Mouse (Mus musculus) spleen, postnatal 4 days (tissue): ENCODE data around the gene Ptprn2.

Experiments
- DNase-seq, 2 experiments: peaks; one replicate each; pipeline ENCODE4 v3.0.0; 2022; ENCODE audit warnings: low spot score in 2 of 2

The Ptprn2 gene

DNA sequence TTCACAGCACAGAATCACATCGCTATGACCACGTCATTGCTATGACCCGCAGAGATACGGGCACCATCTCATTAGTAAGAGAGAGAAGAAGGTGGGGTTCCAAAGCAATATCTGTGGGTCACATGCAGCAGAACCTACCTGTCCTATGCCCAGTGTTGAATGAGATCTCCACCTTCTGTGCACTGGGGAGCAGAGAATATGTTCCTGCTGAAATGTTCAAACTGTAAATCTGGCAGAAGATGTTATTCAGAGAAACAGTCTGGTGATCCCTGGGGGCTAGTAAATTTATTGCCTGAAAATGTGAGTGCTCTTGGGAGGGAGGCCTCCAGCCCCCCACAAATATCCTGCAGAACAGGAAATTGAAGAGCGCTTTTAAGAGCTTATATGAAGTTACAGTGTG, 490.0 kb downstream of the Ptprn2 start:
- no peak for DNase-seq

DNA sequence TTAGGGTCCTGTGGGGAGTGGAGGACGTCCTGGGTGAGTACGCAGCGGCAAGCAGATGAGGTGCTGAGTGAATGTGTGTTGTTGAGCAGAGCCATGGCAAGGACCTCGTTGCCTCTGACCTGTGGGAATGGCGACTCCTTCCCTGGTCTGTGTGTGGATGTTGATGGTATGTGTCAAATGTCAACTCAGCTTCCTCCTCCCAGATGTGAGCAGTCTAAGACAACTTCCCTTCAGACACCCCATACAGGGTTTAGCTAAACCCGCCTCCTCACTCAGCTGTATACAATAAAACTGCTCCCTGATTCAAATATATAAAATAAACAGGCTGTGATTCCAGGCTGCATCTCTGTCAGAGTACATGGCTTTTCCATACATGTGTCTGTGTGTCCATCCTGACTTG, 491.5 kb downstream of the Ptprn2 start:
- no peak for DNase-seq

GRCm38 (mm10) chr12:116978201-116978600, 492.7 kb downstream of the Ptprn2 start:
- no peak for DNase-seq

- DNase-seq: no peak
These were observed 495.8 kb downstream of the Ptprn2 start for GRCm38 (mm10) chr12:116981315-116981714.

DNA sequence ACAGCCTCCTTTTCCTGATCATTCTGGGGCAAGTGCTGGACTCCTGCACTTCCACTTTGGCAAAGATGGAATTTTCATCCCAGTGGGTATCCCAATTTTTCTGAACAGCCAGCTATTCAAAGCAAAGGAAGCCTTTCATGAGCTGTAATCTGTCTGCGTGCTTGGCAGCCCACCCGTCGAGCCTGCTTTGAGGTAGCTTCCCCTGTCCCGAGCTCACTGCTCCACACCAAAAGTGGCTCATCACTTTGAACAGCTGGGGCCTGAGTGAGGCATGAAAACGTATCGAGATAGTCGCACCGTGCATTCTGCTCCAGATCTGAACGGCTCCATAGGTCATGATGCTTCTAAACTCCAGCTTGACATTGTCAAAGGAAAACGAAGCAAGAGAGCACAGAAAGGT, 503.6 kb downstream of the Ptprn2 start:
- DNase-seq: no peak

DNA sequence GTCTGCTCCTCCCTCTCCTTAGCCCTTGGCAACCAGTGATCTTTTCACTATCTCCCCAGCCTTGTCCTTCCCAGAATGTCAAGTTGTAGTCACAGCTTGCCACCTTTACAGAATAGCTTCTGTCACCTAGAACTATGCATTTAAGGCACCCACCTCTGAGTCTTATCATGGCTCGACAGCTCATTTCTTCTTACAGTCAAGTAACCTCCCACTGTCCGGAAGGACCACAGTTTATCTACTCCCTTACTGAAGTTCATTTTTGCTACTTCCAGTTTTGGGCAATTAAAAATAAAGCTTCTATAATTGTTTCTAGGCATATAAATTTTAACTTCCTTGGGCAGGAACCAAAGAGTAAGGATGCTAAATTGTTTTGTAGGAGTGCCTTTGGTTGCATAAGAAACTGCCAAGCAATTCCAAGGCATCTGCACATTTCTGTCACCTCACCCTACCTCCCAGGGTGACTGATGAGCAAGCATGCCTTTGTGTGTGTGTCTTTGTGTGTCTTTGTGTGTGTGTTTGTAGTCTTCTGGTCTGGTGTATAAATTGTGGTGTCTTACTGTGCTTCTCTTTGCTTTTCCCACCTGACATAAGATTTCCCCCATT, 516.1 kb downstream of the Ptprn2 start:
- no peak for DNase-seq

DNA sequence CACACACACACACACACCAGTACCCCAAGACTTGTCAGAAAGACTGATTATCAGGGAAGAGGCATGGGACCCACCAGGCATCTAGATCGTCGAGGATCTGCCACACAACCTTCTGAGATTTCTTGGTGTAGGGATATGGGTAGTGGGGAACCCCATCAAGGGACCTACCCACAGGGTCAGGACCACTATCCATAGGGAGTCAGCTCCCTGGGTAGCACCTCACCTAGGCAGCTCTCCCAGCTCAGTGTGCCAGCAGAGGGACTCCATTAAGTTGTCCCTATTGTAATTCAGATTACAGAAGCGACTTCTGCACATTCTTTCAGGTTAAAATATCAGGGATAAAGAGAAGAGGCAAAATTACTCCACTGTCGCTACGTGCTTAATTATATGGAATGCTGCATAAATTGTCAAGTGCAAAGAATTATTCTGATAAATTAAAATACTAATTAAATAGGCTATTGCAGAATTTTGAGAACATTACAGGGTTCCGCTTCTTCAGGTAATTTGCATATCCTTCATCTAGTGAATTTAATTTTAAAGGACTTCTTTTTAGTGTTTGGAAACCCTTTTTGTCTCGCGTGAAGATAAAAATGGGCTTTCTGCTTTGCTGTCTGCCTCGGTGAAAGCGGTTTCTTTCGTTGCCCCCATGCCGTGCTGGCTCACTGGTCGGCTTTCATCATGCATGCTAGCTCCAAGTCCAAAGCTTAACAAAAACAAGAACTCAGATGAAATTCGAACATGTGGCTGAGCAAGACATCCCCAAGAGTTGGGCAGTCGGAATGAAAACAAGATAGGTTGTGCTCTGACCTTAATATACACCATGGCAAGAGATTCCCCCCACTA, 531.5 kb downstream of the Ptprn2 start:
- no peak for DNase-seq

DNA sequence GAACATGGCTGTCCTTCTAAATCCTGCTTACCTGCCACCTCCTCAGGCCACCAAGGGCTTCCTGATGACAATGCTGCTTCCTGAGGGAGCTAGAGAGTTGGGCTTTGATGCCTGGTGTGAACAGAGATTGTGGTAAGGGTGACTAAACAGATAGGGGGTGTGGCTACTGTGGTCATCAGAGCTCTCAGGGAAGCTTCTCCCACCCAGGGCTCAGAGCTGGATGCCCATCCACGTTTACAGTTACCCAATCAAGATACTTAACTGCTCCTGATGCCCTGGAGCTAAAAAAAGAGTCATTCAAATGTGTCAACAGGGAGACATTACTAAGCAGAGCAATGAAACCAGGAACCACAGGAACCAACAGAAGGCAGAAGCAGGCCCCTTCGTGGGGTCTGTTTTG, 532.4 kb downstream of the Ptprn2 start:
- no peak for DNase-seq

DNA sequence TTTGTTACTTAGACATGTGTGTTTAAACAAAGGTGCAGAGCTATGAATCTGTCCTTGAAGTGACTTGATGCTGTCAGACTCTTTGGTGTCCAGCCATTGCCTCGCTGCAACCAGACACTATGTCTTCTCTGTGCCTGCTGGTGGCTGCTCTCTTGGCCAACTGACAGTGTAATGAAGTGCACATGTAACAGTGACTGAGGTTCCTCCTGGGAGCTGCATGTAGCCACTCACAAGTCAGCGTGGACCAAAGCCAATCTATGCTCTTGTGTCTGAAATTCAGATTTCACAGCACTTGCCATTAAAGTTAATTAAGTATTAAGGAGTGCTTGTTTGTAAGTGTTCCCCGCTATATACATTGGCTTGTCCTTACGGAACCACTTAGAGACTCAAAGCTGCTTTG, 537.7 kb downstream of the Ptprn2 start:
- no peak for DNase-seq

DNA sequence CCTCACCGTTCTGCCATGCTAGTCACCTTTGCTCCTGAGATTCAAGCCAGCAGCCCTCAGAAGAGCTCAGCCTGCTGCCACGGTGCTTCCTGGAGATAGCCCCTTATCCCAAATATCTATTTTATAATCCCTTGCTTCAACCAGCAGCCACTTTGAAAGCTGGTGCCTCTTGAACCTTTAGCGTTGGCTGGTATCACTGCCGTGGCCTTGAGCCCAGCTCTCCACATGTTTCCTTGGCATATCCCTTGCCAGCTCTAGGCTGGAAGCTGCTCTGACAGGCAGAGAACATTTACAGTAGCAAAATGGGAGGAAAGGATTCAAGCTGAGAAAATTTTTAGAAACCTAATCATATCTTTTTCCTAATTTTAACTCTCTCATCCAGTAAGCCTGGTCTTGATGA, 539.4 kb downstream of the Ptprn2 start:
- no peak for DNase-seq

GRCm38 (mm10) chr12:117025676-117026075, 540.2 kb downstream of the Ptprn2 start:
- no peak for DNase-seq

GRCm38 (mm10) chr12:117027351-117027750, 541.8 kb downstream of the Ptprn2 start:
- DNase-seq: no peak

DNA sequence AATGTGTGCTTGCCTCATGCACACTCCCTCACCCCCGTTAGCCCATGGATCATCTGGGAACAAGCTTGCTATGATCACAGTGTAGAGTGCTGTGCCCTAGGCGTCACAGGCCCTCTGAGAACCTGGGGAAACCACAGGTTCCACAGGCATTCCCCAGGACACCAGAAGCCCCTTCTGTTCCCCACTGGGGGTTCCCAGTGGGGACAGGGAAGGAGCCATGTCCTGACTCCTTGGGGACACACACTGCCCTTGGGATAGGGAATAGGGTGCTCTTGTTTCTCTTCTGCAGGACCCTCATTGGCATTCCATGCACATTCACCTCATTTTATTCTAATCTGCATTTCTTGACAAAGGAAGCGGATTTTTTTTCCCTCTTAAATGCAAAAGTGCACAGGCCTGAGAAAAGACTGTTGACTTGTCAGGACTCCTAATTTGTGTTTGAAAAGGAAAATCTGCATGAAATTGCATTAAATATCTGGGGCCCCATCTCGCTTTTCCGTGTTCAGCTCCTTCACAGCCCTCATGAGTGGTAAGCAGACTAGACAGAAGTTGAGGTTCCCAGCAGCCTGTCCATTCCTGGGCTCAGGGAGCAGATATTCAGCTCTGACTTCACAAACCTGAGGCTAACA, 542.9 kb downstream of the Ptprn2 start:
- DNase-seq: no peak

DNA sequence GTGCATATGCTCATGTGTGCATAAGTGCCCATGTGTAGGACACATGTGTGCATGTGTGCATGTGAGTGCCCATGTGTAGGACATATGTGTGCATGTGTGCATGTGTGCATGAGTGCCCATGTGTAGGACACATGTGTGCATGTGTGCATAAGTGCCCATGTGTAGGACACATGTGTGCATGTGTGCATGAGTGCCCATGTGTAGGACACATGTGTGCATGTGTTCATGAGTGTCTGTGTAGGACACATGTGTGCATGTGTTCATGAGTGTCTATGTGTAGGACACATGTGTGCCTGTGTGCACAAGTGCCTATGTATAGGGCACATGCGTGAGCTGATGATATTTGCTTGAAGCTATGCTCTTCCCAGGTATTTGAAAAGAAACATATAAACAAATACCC, 547.7 kb downstream of the Ptprn2 start:
- DNase-seq: no peak

DNA sequence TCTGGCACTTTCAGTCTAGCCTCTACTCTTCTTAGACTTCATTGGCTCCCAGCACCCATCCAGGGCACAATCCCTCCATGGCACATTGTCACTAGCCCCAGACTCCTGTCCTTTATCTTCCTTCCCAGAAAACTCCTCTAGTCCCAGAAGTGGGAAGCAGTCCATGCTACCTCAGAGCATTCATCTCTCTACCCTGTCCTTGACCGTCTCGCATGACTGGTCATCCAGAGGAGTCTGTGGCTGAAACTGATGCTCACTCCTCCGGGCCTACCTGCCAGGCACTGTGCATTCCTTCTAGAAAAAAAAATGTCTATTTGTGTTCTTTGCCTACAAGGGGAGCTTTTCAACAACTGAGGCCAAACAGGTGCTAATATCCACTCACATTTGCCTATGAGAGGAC, 549.0 kb downstream of the Ptprn2 start:
- DNase-seq: no peak

DNA sequence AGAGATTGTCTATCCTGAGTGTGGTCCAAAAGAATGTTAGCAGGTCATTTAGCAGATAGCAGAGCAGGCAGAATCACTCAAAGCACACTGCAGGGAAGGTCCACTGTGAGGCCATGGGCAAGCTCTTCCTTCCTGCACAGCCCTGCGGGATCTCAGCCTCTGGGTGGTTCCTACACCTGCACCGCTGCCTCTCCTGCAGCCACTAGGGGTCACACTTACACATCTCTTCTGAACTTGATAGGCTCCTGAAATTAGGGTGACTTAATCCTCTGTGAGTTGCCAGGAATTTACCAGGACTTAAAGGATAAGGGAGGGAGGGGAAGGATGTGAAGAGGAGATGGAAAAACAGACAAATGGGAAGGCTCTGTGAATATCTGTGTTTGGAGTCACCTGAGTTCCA, 549.7 kb downstream of the Ptprn2 start:
- DNase-seq: no peak

GRCm38 (mm10) chr12:117039411-117039810, 553.9 kb downstream of the Ptprn2 start:
- DNase-seq: no peak

- no peak for DNase-seq
These were observed 555.9 kb downstream of the Ptprn2 start for GRCm38 (mm10) chr12:117041409-117041808.

GRCm38 (mm10) chr12:117042706-117043105, 557.2 kb downstream of the Ptprn2 start:
- DNase-seq: no peak

DNA sequence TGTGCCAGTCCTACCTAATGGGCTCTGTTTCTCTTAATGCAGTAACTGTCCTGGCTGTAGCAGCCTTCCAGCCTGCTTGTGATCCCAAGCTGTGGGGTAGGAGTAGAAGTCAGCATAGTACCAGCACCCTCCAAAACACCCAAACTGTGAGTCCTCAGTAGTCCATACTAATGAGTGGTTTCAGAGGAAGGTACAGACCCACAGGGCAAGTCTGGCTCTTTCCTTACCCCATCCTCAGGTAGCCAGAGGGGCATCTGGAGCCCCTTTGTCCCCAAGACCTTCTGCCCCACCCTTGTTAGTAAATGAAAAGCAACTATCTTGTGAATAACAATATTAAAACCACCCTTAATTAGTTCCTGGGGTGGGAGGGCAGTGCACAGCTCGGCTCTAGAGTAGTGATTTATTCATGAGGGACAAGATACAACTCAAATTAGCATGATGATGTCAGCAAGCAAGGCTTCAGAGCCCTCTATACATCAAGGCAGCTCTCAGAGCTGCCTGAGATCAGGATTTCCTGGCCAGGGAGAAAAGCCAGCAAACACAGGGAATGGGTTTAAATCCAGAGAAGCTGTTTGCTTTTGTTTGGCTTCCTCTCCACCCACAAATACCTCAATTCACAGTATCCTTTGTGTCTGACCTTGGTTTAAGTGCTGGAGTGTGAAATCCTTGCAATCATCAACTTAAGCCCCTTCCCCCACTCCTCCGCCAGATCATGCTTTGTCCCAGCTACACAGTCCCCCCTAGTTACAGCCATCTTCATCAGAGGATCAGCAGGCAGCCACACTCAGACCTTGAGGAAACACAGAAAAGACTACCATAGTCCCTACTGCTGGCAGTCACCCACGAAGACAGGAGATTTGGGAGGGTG, 562.1 kb downstream of the Ptprn2 start:
- DNase-seq: no peak

GRCm38 (mm10) chr12:117049829-117050228, 564.3 kb downstream of the Ptprn2 start:
- no peak for DNase-seq

- DNase-seq: no peak
These were observed 567.8 kb downstream of the Ptprn2 start for GRCm38 (mm10) chr12:117053223-117053850.
